Mouse (Mus musculus) gastrocnemius, postnatal 25 days (tissue): ENCODE results near the gene Gipr. TPM values are rescaled to one million over a fixed set of nuclear protein-coding genes. Genes with fewer than 3 reads are reported as not detected.

Experiments
- microRNA-seq, 2 experiments: library from miRNA; unstranded; fragments of <30 nt; microRNA quantifications; one replicate each; pipeline ENCODE4 v1.2.0; 2021; ENCODE audit warnings: borderline replicate concordance in 2 of 2
- total RNA-seq, 2 experiments: library from RNA; stranded (reverse); gene quantifications; 1 replicate in 1 of 2; 2 replicates in 1 of 2; pipeline ENCODE4 v1.2.3; 2021

Gene Gipr
- total RNA-seq, 2 experiments from 2014 or later: not detected

Small RNA genes within 50 kb of the gene (microRNA-seq; reads per million reads assigned to microRNA genes)
- 52.3 to 75.2 reads per million in 2 experiments for gene Mir330

Other genes starting within 250 kb of the Gipr start
- 1 to 10 TPM; 1.7 to 2.1 TPM for gene Nova2, start 240.2 kb downstream of the Gipr start, total RNA-seq
- gene Nanos2, start 178.7 kb downstream of the Gipr start, total RNA-seq: not detected
- 1 to 10 TPM; 4.3 to 4.9 TPM for gene Mypop, start 174.9 kb downstream of the Gipr start, total RNA-seq
- gene Irf2bp1, start 162.1 kb downstream of the Gipr start, total RNA-seq: 10 to 100 TPM; 13.7 to 14.3 TPM
- gene Foxa3, start 142.6 kb downstream of the Gipr start, total RNA-seq: not detected
- gene Sympk, start 141.8 kb downstream of the Gipr start, total RNA-seq: 10 to 100 TPM; 56.6 to 59.4 TPM
- not detected for gene Rsph6a, start 111.4 kb downstream of the Gipr start, total RNA-seq
- 10 to 100 TPM; 22.4 to 22.7 TPM for gene Dmwd, start 89.9 kb downstream of the Gipr start, total RNA-seq
- 100 to 1,000 TPM; 315 to 350 TPM for gene Dmpk, start 82.3 kb downstream of the Gipr start, total RNA-seq
- 1 to 10 TPM; 2.0 to 2.7 TPM for gene Six5, start 71.5 kb downstream of the Gipr start, total RNA-seq
- gene Gm4969, start 47.8 kb downstream of the Gipr start, total RNA-seq: not detected
- 1 to 10 TPM; 2.9 TPM for gene Fbxo46, start 46.3 kb downstream of the Gipr start, total RNA-seq
- 1 to 10 TPM; 2.3 to 2.5 TPM for gene Qpctl, start 16.8 kb downstream of the Gipr start, total RNA-seq
- 10 to 100 TPM; 48.2 to 50.0 TPM for gene Snrpd2, start 16.4 kb downstream of the Gipr start, total RNA-seq
- 1 to 10 TPM; 8.4 to 9.4 TPM for gene Eml2, start 10.3 kb upstream of the Gipr start, total RNA-seq
- gene Gpr4, start 46.4 kb upstream of the Gipr start, total RNA-seq: 1 to 10 TPM; 1.7 to 2.4 TPM
- 10 to 100 TPM; 39.4 to 41.3 TPM for gene Opa3, start 62.2 kb upstream of the Gipr start, total RNA-seq
- gene Vasp, start 105.7 kb upstream of the Gipr start, total RNA-seq: 10 to 100 TPM; 16.3 to 18.0 TPM
- not detected for gene Ppm1n, start 113.9 kb upstream of the Gipr start, total RNA-seq
- gene Rtn2, start 116.5 kb upstream of the Gipr start, total RNA-seq: 100 to 1,000 TPM; 943 to 950 TPM
- under 1 TPM; 0.43 to 0.64 TPM for gene Fosb, start 143.9 kb upstream of the Gipr start, total RNA-seq
- gene Ercc1, start 178.7 kb upstream of the Gipr start, total RNA-seq: 10 to 100 TPM; 21.5 to 25.4 TPM
- 10 to 100 TPM in 1 of 2 experiments, 1 to 10 TPM in 1; 8.5 to 10.1 TPM for gene Cd3eap, start 193.4 kb upstream of the Gipr start, total RNA-seq
- gene Ppp1r13l, start 193.6 kb upstream of the Gipr start, total RNA-seq: 1 to 10 TPM; 2.6 TPM
- gene Ercc2, start 215.9 kb upstream of the Gipr start, total RNA-seq: 1 to 10 TPM; 7.8 to 8.8 TPM
- under 1 TPM in 1 of 2 experiments, not detected in 1; 0.43 TPM for gene Klc3, start 238.0 kb upstream of the Gipr start, total RNA-seq
- gene Ckm, start 238.6 kb upstream of the Gipr start, total RNA-seq: over 10,000 TPM; 37,777 to 44,473 TPM